Mouse (Mus musculus): Measurements from ENCODE around the gene Tead1. TPM values are rescaled to one million over a fixed set of nuclear protein-coding genes. Genes with fewer than 3 reads are reported as not detected.

Gene Tead1
- total and polyA plus RNA-seq, 3 experiments, result 39.5 to 195 (median 169) TPM

DNA sequence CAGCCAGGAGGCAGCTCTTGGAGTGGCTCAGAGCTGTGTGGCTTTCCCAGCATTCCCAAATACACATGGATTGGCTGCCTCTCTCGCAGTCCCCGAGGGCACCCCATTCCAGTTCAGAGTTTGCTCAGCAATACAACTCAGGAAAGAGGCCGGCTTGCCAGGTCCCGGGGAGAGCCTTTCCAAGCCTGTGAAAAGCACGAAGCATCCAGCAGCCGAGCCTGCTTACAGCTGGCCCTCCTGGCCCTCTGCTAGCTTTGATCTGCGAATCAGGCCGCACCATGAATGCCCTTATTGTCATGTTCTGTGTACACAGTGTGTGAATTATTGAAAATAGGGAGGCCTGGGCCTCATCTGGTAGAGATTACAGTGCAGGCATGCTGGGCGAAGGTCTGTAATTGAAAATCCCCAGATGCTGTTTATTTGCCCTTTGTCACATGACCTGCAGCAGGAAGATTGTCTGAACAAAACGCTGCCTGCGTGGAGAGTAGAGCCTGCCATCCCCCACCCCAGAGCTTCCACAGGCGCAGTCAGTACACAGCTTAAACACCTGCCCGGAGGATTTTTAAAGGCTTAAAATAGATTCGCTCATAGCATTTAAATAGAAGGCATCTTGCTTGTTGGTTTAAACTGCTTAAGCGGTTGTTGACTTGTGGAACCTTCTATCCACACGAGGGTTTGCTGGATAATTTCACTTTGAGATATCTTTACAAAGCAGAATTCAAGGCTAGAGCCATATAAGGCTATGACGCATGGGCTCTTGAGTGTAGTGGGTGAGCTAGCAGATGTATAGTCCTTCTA lies 147.2 kb downstream of the Tead1 start:
- DNase-seq, result peak; percentile 70 to 76
- WGBS, result 20% methylated on average over 17 of the region's 17 CpGs
- TF ChIP-seq POLR2A (IDR thresholded peaks at IDR 0.05; ENCODE audit: insufficient read depth, low read depth, low read length) (no peak), EP300 (IDR thresholded peaks at IDR 0.05; ENCODE audit: insufficient read depth, low read depth, low read length) (0 out of 2 replicates have a peak, but pooled peaks have one; percentile 30)
- Histone ChIP-seq H3K79me2 (replicated peaks; ENCODE audit: control insufficient read depth, insufficient read depth, low read length) (peaks cover 3% of the 10 kb centered on the region), H3K4me1 (ENCODE audit: control insufficient read depth, insufficient read depth, low read length) (peaks cover 14% of the 10 kb centered on the region), H3K4me3 (0 out of 2 replicates have a peak overlapping the region, but pooled peaks have one; percentile 2), H3K27ac (peak overlapping the region; percentile 81), H3K27me3 (ENCODE audit: control insufficient read depth, insufficient read depth, low read length) (no peaks in the 10 kb centered on the region), H3K9ac (ENCODE audit: low read depth, low read length) (no peak overlapping the region; the same call in 1 of the 2 replicates), H3K36me3 (ENCODE audit: control insufficient read depth, insufficient read depth, low read length) (peaks cover 7% of the 10 kb centered on the region)
- intact Hi-C loops (cut with DNase I), result loop anchor here (5.0 kb wide), 1 partner anchor 129 kb away; no protein-coding TSS in a partner anchor

DNA sequence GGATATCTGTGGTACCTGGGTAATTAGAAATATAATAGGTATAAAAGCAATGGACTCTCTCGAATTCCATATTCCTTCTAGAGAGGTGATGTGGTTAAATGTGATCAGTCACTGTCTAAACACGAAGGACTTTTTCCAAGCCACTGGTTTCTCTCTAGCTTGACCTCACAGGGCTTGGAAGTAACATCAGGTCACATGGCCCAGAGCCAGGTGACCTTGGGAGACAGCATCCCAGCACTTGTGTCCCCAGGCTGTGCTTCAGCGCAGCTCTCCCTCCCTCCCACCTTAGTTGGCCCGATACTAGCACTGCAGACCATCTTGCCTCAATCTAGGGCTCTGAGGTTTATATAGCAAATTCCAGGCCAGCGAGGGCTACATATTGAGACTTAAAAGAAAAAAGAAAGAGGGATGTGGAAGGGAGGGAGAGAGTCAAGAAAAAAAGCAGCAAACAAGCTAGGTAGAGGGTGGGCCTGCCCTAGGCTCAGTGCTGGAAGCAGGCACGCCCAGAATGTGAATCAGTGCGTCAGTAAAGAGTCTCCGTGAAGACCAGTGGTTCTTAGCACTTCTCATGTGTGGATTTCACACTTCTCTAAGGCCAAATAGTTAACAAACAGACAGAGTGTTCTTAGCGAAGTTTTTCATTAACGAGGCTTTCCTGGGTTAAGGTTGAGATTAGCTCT lies 149.0 kb downstream of the Tead1 start:
- TF ChIP-seq EP300 (IDR thresholded peaks at IDR 0.05; ENCODE audit: insufficient read depth, low read depth, low read length) (no peak), POLR2A (IDR thresholded peaks at IDR 0.05; ENCODE audit: insufficient read depth, low read depth, low read length) (no peak), CTCF (IDR thresholded peaks at IDR 0.05) (no peak)
- intact Hi-C loops (cut with DNase I), result loop anchor here (5.0 kb wide), 1 partner anchor 131 kb away; no protein-coding TSS in a partner anchor
- peaks cover 6% of the 10 kb centered on the region for H3K36me3 ChIP-seq (ENCODE audit: control insufficient read depth, insufficient read depth, low read length)
- peaks cover 14% of the 10 kb centered on the region for H3K4me1 ChIP-seq (ENCODE audit: control insufficient read depth, insufficient read depth, low read length)
- no peak overlapping the region for H3K27ac ChIP-seq
- H3K9ac ChIP-seq (ENCODE audit: low read depth, low read length), result no peak overlapping the region
- no peak overlapping the region for H3K4me3 ChIP-seq
- 66% methylated on average over 10 of the region's 10 CpGs for WGBS
- no peak for DNase-seq
- H3K79me2 ChIP-seq (replicated peaks; ENCODE audit: control insufficient read depth, insufficient read depth, low read length), result peaks cover 3% of the 10 kb centered on the region
- no peaks in the 10 kb centered on the region for H3K27me3 ChIP-seq (ENCODE audit: control insufficient read depth, insufficient read depth, low read length)

DNA sequence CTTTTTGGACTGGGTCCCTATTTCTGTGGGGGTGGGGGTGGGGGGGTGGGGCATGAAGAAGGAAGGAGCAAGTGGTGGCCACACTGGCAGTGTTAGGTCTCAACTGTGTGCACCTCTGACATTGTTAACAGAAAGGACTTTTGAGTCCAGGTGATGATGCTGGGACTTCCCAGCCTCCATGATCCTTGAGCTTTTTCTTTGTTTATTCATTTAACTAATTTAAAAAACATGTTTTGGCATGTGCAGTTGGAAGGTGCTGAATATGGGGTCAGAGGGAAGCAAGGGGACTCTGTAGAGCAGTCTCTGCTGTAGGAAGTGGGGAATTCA lies 149.5 kb downstream of the Tead1 start:
- DNase-seq, result no peak
- no peak overlapping the region for H3K27ac ChIP-seq
- H3K4me1 ChIP-seq (ENCODE audit: control insufficient read depth, insufficient read depth, low read length), result peaks cover 13% of the 10 kb centered on the region
- no peak for TF ChIP-seq EP300 (IDR thresholded peaks at IDR 0.05; ENCODE audit: insufficient read depth, low read depth, low read length)
- H3K9ac ChIP-seq (ENCODE audit: low read depth, low read length), result no peak overlapping the region
- H3K4me3 ChIP-seq, result no peak overlapping the region
- intact Hi-C loops (cut with DNase I), result loop anchor here (5.0 kb wide), 1 partner anchor 131 kb away; no protein-coding TSS in a partner anchor
- H3K27me3 ChIP-seq (ENCODE audit: control insufficient read depth, insufficient read depth, low read length), result no peaks in the 10 kb centered on the region
- H3K79me2 ChIP-seq (replicated peaks; ENCODE audit: control insufficient read depth, insufficient read depth, low read length), result peaks cover 3% of the 10 kb centered on the region
- peaks cover 3% of the 10 kb centered on the region for H3K36me3 ChIP-seq (ENCODE audit: control insufficient read depth, insufficient read depth, low read length)

DNA sequence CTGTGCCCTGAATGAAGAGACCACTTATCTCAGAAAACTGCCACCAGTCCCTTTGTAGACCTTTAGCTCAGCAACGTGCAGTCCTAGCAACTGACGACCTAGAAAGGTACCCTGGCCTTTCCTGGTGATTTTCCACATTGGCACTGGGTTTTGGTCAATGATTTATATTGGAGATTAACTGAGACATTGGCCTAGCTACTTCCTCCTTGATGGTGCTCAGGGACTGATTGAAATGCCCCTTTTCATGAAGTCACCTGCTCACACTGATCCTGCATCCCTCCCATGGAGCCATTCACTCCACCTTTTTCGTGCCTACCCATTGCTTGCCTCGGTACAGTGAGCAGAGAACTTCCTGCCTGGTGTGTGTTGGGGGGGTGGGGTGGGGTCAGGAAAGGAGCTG lies 151.8 kb downstream of the Tead1 start:
- no peak overlapping the region for H3K27ac ChIP-seq
- H3K27me3 ChIP-seq (ENCODE audit: control insufficient read depth, insufficient read depth, low read length), result no peaks in the 10 kb centered on the region
- intact Hi-C loops (cut with DNase I), result no loop called here
- peaks cover 3% of the 10 kb centered on the region for H3K79me2 ChIP-seq (replicated peaks; ENCODE audit: control insufficient read depth, insufficient read depth, low read length)
- peaks cover 5% of the 10 kb centered on the region; the same call in 1 of the 2 replicates for H3K4me1 ChIP-seq (ENCODE audit: control insufficient read depth, insufficient read depth, low read length)
- WGBS, result 71% methylated on average over 4 of the region's 4 CpGs
- H3K9ac ChIP-seq (ENCODE audit: low read depth, low read length), result no peak overlapping the region
- DNase-seq, result no peak
- H3K4me3 ChIP-seq, result no peak overlapping the region
- TF ChIP-seq POLR2A (IDR thresholded peaks at IDR 0.05; ENCODE audit: insufficient read depth, low read depth, low read length) (no peak), CTCF (IDR thresholded peaks at IDR 0.05) (no peak), EP300 (IDR thresholded peaks at IDR 0.05; ENCODE audit: insufficient read depth, low read depth, low read length) (no peak)
- H3K36me3 ChIP-seq (ENCODE audit: control insufficient read depth, insufficient read depth, low read length), result peaks cover 3% of the 10 kb centered on the region

DNA sequence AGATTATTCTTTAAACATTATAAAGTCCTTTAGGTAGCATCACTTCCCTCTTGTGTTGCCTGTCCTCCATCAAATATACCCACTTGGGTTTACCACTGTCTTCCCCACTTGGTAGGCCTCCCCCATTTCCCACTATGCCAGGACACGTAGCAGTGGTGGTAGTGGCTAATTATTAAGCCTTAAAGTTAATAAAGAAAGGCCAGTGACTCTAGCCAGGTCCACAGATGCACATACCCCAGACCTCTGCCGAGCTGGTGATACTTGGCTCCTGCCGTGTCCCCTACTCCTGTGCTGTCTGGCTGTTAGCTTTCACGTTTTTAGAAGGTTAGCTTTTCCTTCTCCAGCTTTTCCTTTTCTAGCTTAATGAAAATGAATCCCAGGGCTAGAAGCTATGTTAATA lies 152.3 kb downstream of the Tead1 start:
- H3K79me2 ChIP-seq (replicated peaks; ENCODE audit: control insufficient read depth, insufficient read depth, low read length), result peaks cover 3% of the 10 kb centered on the region
- intact Hi-C loops (cut with DNase I), result no loop called here
- peaks cover 3% of the 10 kb centered on the region; the same call in 1 of the 2 replicates for H3K4me1 ChIP-seq (ENCODE audit: control insufficient read depth, insufficient read depth, low read length)
- WGBS, result 89% methylated on average over 4 of the region's 4 CpGs
- H3K27me3 ChIP-seq (ENCODE audit: control insufficient read depth, insufficient read depth, low read length), result no peaks in the 10 kb centered on the region
- peaks cover 3% of the 10 kb centered on the region for H3K36me3 ChIP-seq (ENCODE audit: control insufficient read depth, insufficient read depth, low read length)
- no peak overlapping the region for H3K27ac ChIP-seq
- no peak overlapping the region for H3K9ac ChIP-seq (ENCODE audit: low read depth, low read length)
- TF ChIP-seq EP300 (IDR thresholded peaks at IDR 0.05; ENCODE audit: insufficient read depth, low read depth, low read length) (no peak), CTCF (IDR thresholded peaks at IDR 0.05) (no peak), POLR2A (IDR thresholded peaks at IDR 0.05; ENCODE audit: insufficient read depth, low read depth, low read length) (no peak)
- no peak overlapping the region for H3K4me3 ChIP-seq
- no peak for DNase-seq

DNA sequence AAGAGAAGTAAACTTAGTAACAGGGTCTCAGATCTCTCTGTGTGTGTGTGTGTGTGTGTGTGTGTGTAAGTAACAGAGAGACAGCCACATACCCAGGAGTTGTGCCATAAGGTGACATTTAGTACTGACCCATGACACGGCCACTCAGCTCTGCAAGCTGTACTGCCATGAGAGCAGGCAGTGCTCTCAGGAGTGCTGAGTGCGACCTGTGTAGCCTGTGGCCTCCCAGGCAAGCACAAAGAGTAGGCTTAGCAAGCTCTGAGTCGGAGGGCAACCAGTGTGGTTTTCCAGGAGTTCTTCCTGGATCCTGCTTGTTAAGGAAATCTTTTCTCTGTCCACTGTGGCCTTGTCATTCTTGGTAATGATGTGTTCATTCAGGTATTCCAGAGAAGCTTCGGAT lies 154.0 kb downstream of the Tead1 start:
- DNase-seq, result no peak
- peaks cover 2% of the 10 kb centered on the region; the same call in 1 of the 2 replicates for H3K4me1 ChIP-seq (ENCODE audit: control insufficient read depth, insufficient read depth, low read length)
- H3K4me3 ChIP-seq, result no peak overlapping the region
- H3K79me2 ChIP-seq (replicated peaks; ENCODE audit: control insufficient read depth, insufficient read depth, low read length), result peaks cover 3% of the 10 kb centered on the region
- H3K27me3 ChIP-seq (ENCODE audit: control insufficient read depth, insufficient read depth, low read length), result no peaks in the 10 kb centered on the region
- intact Hi-C loops (cut with DNase I), result no loop called here
- TF ChIP-seq EP300 (IDR thresholded peaks at IDR 0.05; ENCODE audit: insufficient read depth, low read depth, low read length) (no peak), CTCF (IDR thresholded peaks at IDR 0.05) (no peak), POLR2A (IDR thresholded peaks at IDR 0.05; ENCODE audit: insufficient read depth, low read depth, low read length) (no peak)
- H3K27ac ChIP-seq, result no peak overlapping the region
- no peak overlapping the region for H3K9ac ChIP-seq (ENCODE audit: low read depth, low read length)
- no peaks in the 10 kb centered on the region for H3K36me3 ChIP-seq (ENCODE audit: control insufficient read depth, insufficient read depth, low read length)
- 81% methylated on average over 4 of the region's 4 CpGs for WGBS

All from heart, adult 2 months (tissue).